Mouse (Mus musculus): Measurements from ENCODE around the gene H2al1g.
"Not testable (repeated sequence)": the region's sequence is repeated elsewhere in the genome, so short reads cannot be mapped to it uniquely, and the experiment has no call there.

DNA sequence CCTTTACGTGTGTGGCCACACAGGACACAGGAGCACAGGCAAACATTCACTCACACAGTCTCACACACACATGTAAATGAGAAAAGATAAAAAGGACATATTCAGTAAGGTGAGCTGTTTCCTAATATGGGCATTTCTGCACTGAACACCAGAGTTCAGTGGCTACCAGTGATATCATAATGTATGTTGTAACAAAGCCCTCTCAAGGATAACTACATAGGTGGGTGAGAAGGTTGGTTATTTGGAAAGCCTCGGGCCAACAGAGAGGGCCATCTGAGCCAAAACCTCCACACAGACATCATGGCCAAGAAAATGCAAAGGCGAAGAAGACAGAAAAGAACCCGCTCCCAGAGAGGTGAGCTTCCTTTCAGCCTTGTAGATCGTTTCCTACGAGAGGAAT is 12.7 kb upstream of the H2al1g start, which contains the start of gene H2al1c:
- not testable (repeated sequence) for TF ChIP-seq GATA1 (IDR thresholded peaks at IDR 0.05; ENCODE audit: borderline replicate concordance, low read length); CTCF (IDR thresholded peaks at IDR 0.05; ENCODE audit: low read depth, low read length); POLR2AphosphoS5 (IDR thresholded peaks at IDR 0.05; ENCODE audit: insufficient replicate concordance, low read depth, low read length); TAL1 (conservative IDR thresholded peaks at IDR 0.05; ENCODE audit: low read depth, low read length); GATA2 (IDR thresholded peaks at IDR 0.05; ENCODE audit: borderline replicate concordance, low read depth, low read length)

Measured in G1E (cell line).